Mouse (Mus musculus) lung, embryonic 14.5 days (tissue): Measurements from ENCODE around the gene Maml2. TPM values are rescaled to one million over a fixed set of nuclear protein-coding genes. Genes with fewer than 3 reads are reported as not detected.
A peak's percentile ranks its signal among the peaks of the same experiment; 100 is the strongest.

Experiments
- ATAC-seq: fragments of 200-750 bp; cut with Nextera tagmentation; 2 replicates; pipeline ENCODE4 v1.8.0; 2017; ENCODE audit warnings: mild to moderate bottlenecking, moderate TSS enrichment, moderate library complexity; ENCODE audit not compliant: insufficient read depth
- DNase-seq: peaks from one replicate; pipeline ENCODE4 v3.0.0-alpha.2; 2015
- H3K27ac ChIP-seq: fragments of 300-500 bp; sonication (generic); 2 replicates; pipeline ENCODE4 v1.5.1; 2014; ENCODE audit warnings: low read depth, mild to moderate bottlenecking, moderate library complexity
- H3K27me3 ChIP-seq: fragments of 300-500 bp; sonication (generic); 2 replicates; pipeline ENCODE4 v1.6.1; 2014; ENCODE audit warnings: low read length, control low read depth; ENCODE audit not compliant: insufficient read depth
- H3K36me3 ChIP-seq: fragments of 300-500 bp; sonication (generic); 2 replicates; pipeline ENCODE4 v1.6.1; 2014; ENCODE audit warnings: control low read depth; ENCODE audit not compliant: insufficient read depth
- H3K4me1 ChIP-seq: fragments of 300-500 bp; sonication (generic); 2 replicates; pipeline ENCODE4 v1.6.1; 2014; ENCODE audit warnings: antibody characterized with exemption, control low read depth; ENCODE audit not compliant: insufficient read depth
- H3K4me2 ChIP-seq: fragments of 300-500 bp; sonication (generic); 2 replicates; pipeline ENCODE4 v1.6.1; 2014; ENCODE audit warnings: mild to moderate bottlenecking
- H3K4me3 ChIP-seq: fragments of 300-500 bp; sonication (generic); 2 replicates; pipeline ENCODE4 v1.5.1; 2014; ENCODE audit warnings: low read depth, low read length
- H3K9ac ChIP-seq: fragments of 300-500 bp; sonication (generic); 2 replicates; pipeline ENCODE4 v1.6.1; 2014
- H3K9me3 ChIP-seq: fragments of 300-500 bp; sonication (generic); 2 replicates; pipeline ENCODE4 v1.6.1; 2016; ENCODE audit warnings: low read depth, low read length, control low read depth
- CTCF ChIP-seq: IDR thresholded peaks from 2 replicates; pipeline ENCODE4 v1.5.1; 2016; ENCODE audit warnings: antibody characterized with exemption, low read depth
- WGBS: fragments of 180-500 bp; shearing (Covaris S2); extraction: QIAGEN DNeasy Blood & Tissue Kit; methylation state at CpG from one replicate; pipeline ENCODE4 v1.1.7; 2014; 5-methylcytosine and 5-hydroxymethylcytosine counted together
- polyA plus RNA-seq: library from polyadenylated mRNA; unstranded; fragments of >200 nt; fragmentation: Nextera tagmentation; extraction: Ambion mirVana; gene quantifications from 2 replicates; pipeline ENCODE4 v1.2.1, GENCODE M21; 2014

Gene Maml2
- polyA plus RNA-seq, 1 experiment from 2014 or later, result 12.3 TPM

GRCm38 (mm10) chr9:13505024-13505423 is 207.3 kb downstream of the Maml2 start:
- H3K4me2 ChIP-seq, result no peak overlapping the region
- H3K36me3 ChIP-seq, result no peaks in the 10 kb centered on the region
- no peak for ATAC-seq
- WGBS, result 63% methylated on average over 4 of the region's 4 CpGs
- no peak overlapping the region for H3K9ac ChIP-seq
- peaks cover 7% of the 10 kb centered on the region for H3K4me1 ChIP-seq
- DNase-seq, result no peak
- H3K4me3 ChIP-seq, result no peak overlapping the region
- no peak overlapping the region for H3K27ac ChIP-seq
- no peak for TF ChIP-seq CTCF
- no peaks in the 10 kb centered on the region for H3K9me3 ChIP-seq
- no peaks in the 10 kb centered on the region for H3K27me3 ChIP-seq

GRCm38 (mm10) chr9:13506956-13507821 is 209.4 kb downstream of the Maml2 start:
- Histone ChIP-seq H3K36me3 (no peaks in the 10 kb centered on the region), H3K27ac (peak overlapping the region; percentile 8; the same call in 1 of the 2 replicates), H3K9me3 (no peaks in the 10 kb centered on the region), H3K4me3 (no peak overlapping the region), H3K4me2 (no peak overlapping the region), H3K4me1 (0 out of 2 replicates have a peak, but pooled peaks cover 2% of the 10 kb centered on the region), H3K27me3 (no peaks in the 10 kb centered on the region), H3K9ac (no peak overlapping the region)
- DNase-seq, result peak; percentile 94
- WGBS, result 24% methylated on average over 6 of the region's 6 CpGs
- no peak for TF ChIP-seq CTCF
- ATAC-seq, result peak; percentile 82

- H3K4me3 ChIP-seq, result no peak overlapping the region
- TF ChIP-seq CTCF, result no peak
- H3K4me2 ChIP-seq, result no peak overlapping the region
- peak overlapping the region; percentile 8; the same call in 1 of the 2 replicates for H3K27ac ChIP-seq
- no peak overlapping the region for H3K9ac ChIP-seq
- 79% methylated on average over 9 of the region's 9 CpGs for WGBS
- H3K36me3 ChIP-seq, result no peaks in the 10 kb centered on the region
- DNase-seq, result no peak
- peak; percentile 50 for ATAC-seq
- H3K27me3 ChIP-seq, result no peaks in the 10 kb centered on the region
- no peaks in the 10 kb centered on the region for H3K9me3 ChIP-seq
- 0 out of 2 replicates have a peak, but pooled peaks cover 2% of the 10 kb centered on the region for H3K4me1 ChIP-seq
Observed at GRCm38 (mm10) chr9:13507822-13508188, 210.0 kb downstream of the Maml2 start.

GRCm38 (mm10) chr9:13509751-13510150 is 212.0 kb downstream of the Maml2 start:
- H3K36me3 ChIP-seq, result no peaks in the 10 kb centered on the region
- ATAC-seq, result no peak
- no peaks in the 10 kb centered on the region for H3K9me3 ChIP-seq
- no peak overlapping the region for H3K27ac ChIP-seq
- H3K9ac ChIP-seq, result no peak overlapping the region
- no peak overlapping the region for H3K4me3 ChIP-seq
- no peak for TF ChIP-seq CTCF
- whole genome bisulfite sequencing, result 81% methylated on average over 6 of the region's 6 CpGs
- H3K4me1 ChIP-seq, result 0 out of 2 replicates have a peak, but pooled peaks cover 2% of the 10 kb centered on the region
- H3K27me3 ChIP-seq, result no peaks in the 10 kb centered on the region
- no peak overlapping the region for H3K4me2 ChIP-seq
- DNase-seq, result no peak

- ATAC-seq, result no peak
- no peak overlapping the region for H3K9ac ChIP-seq
- no peak overlapping the region for H3K4me2 ChIP-seq
- TF ChIP-seq CTCF, result no peak
- 0 out of 2 replicates have a peak, but pooled peaks cover 2% of the 10 kb centered on the region for H3K4me1 ChIP-seq
- H3K27me3 ChIP-seq, result no peaks in the 10 kb centered on the region
- no peaks in the 10 kb centered on the region for H3K9me3 ChIP-seq
- no peak overlapping the region for H3K4me3 ChIP-seq
- no peak overlapping the region for H3K27ac ChIP-seq
- H3K36me3 ChIP-seq, result no peaks in the 10 kb centered on the region
- peak; percentile 48 for DNase-seq
- 53% methylated on average over 5 of the region's 5 CpGs for WGBS
Observed at GRCm38 (mm10) chr9:13510621-13511369, 213.0 kb downstream of the Maml2 start.

- 45% methylated on average over 5 of the region's 5 CpGs for WGBS
- Histone ChIP-seq H3K4me1 (no peaks in the 10 kb centered on the region), H3K9me3 (no peaks in the 10 kb centered on the region), H3K4me2 (no peak overlapping the region), H3K36me3 (no peaks in the 10 kb centered on the region), H3K27me3 (no peaks in the 10 kb centered on the region), H3K9ac (no peak overlapping the region), H3K4me3 (no peak overlapping the region), H3K27ac (no peak overlapping the region)
- no peak for TF ChIP-seq CTCF
- no peak for ATAC-seq
- no peak for DNase-seq
Observed at GRCm38 (mm10) chr9:13513135-13513534, 215.4 kb downstream of the Maml2 start.

GRCm38 (mm10) chr9:13514435-13514834 is 216.7 kb downstream of the Maml2 start:
- ATAC-seq, result no peak
- Histone ChIP-seq H3K27ac (no peak overlapping the region), H3K9me3 (no peaks in the 10 kb centered on the region), H3K4me3 (no peak overlapping the region), H3K4me2 (no peak overlapping the region), H3K36me3 (no peaks in the 10 kb centered on the region), H3K27me3 (no peaks in the 10 kb centered on the region), H3K9ac (no peak overlapping the region), H3K4me1 (0 out of 2 replicates have a peak, but pooled peaks cover 4% of the 10 kb centered on the region)
- DNase-seq, result no peak
- no peak for TF ChIP-seq CTCF
